Mouse (Mus musculus) liver, embryonic 16.5 days (tissue): ENCODE measurements around the gene Pcca. TPM values are rescaled to one million over a fixed set of nuclear protein-coding genes. Genes with fewer than 3 reads are reported as not detected.

Source experiments
- ATAC-seq: fragments of 200-750 bp; cut with Nextera tagmentation; 2 replicates; pipeline ENCODE4 v1.8.0; 2017; ENCODE audit warnings: low read depth, mild to moderate bottlenecking, moderate number of reproducible peaks, moderate library complexity
- H3K27ac ChIP-seq: fragments of 300-500 bp; sonication (generic); 2 replicates; pipeline ENCODE4 v1.5.1; 2014; ENCODE audit warnings: mild to moderate bottlenecking, low read length
- H3K27me3 ChIP-seq: fragments of 300-500 bp; sonication (generic); 2 replicates; pipeline ENCODE4 v1.6.1; 2014; ENCODE audit warnings: low read depth, low read length, mixed read lengths; ENCODE audit not compliant: control insufficient read depth, insufficient read depth
- H3K36me3 ChIP-seq: fragments of 300-500 bp; sonication (generic); 2 replicates; pipeline ENCODE4 v1.6.1; 2014; ENCODE audit warnings: mild to moderate bottlenecking; ENCODE audit not compliant: control insufficient read depth, insufficient read depth
- H3K4me1 ChIP-seq: fragments of 300-500 bp; sonication (generic); 2 replicates; pipeline ENCODE4 v1.6.1; 2014; ENCODE audit warnings: low read depth, low read length, mixed read lengths; ENCODE audit not compliant: control insufficient read depth
- H3K4me2 ChIP-seq: fragments of 300-500 bp; sonication (generic); 2 replicates; pipeline ENCODE4 v1.6.1; 2014; ENCODE audit warnings: low read depth, low read length, mixed read lengths
- H3K4me3 ChIP-seq: fragments of 300-500 bp; sonication (generic); 2 replicates; pipeline ENCODE4 v1.5.1; 2014; ENCODE audit warnings: low read depth, mild to moderate bottlenecking, low read length
- H3K9ac ChIP-seq: fragments of 300-500 bp; sonication (generic); 2 replicates; pipeline ENCODE4 v1.6.1; 2014; ENCODE audit warnings: low read depth, low read length
- H3K9me3 ChIP-seq: fragments of 300-500 bp; sonication (generic); replicated peaks from 2 replicates; pipeline ENCODE4 v1.6.1; 2016; ENCODE audit warnings: low read length; ENCODE audit not compliant: control insufficient read depth
- WGBS: fragments of 180-500 bp; shearing (Covaris S2); extraction: QIAGEN DNeasy Blood & Tissue Kit; methylation state at CpG from one replicate; pipeline ENCODE4 v1.1.7; 2014; ENCODE audit not compliant: insufficient replicate concordance; 5-methylcytosine and 5-hydroxymethylcytosine counted together
- polyA plus RNA-seq: library from polyadenylated mRNA; unstranded; fragments of >200 nt; fragmentation: Nextera tagmentation; extraction: Ambion mirVana; gene quantifications from 2 replicates; pipeline ENCODE4 v1.2.1, GENCODE M21; 2015

Pcca gene
- polyA plus RNA-seq, 1 experiment from 2014 or later = 17.7 TPM

- ATAC-seq = no peak
Observed at GRCm38 (mm10) chr14:122760803-122761202, 226.7 kb downstream of the Pcca start.

DNA sequence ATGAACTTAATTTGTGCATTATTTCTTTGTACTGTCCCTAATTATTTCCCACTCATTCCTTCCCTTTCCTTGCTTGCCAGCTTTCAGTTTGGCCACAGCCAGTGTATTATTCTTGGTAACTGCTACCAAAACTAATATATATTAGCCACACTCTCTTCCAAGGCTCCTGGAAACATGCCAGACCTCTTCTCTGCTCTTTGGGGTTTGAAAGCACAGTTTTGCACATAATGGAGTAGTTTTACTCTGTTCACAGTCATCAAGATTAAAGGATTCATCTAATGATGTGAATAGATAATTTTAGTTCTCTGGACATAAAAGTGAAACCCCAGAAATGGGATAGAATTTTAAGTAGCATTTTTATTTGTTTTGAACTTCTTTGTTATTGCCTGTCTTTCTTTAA is 228.5 kb downstream of the Pcca start:
- no peak overlapping the region for H3K27ac ChIP-seq
- no peaks in the 10 kb centered on the region; the same call in 1 of the 2 replicates for H3K4me1 ChIP-seq
- no peaks in the 10 kb centered on the region for H3K36me3 ChIP-seq
- ATAC-seq = no peak
- H3K27me3 ChIP-seq = no peaks in the 10 kb centered on the region
- no peak overlapping the region for H3K4me2 ChIP-seq
- no peaks in the 10 kb centered on the region for H3K9me3 ChIP-seq
- no peak overlapping the region for H3K4me3 ChIP-seq
- H3K9ac ChIP-seq = no peak overlapping the region

More at GRCm38 (mm10) chr14:122760803-122761202, 226.7 kb downstream of the Pcca start:
- no peak overlapping the region for H3K27ac ChIP-seq
- H3K9ac ChIP-seq = no peak overlapping the region
- H3K4me1 ChIP-seq = no peaks in the 10 kb centered on the region
- no peaks in the 10 kb centered on the region for H3K9me3 ChIP-seq
- no peak overlapping the region for H3K4me2 ChIP-seq
- H3K27me3 ChIP-seq = no peaks in the 10 kb centered on the region
- H3K36me3 ChIP-seq = no peaks in the 10 kb centered on the region
- no peak overlapping the region for H3K4me3 ChIP-seq

DNA sequence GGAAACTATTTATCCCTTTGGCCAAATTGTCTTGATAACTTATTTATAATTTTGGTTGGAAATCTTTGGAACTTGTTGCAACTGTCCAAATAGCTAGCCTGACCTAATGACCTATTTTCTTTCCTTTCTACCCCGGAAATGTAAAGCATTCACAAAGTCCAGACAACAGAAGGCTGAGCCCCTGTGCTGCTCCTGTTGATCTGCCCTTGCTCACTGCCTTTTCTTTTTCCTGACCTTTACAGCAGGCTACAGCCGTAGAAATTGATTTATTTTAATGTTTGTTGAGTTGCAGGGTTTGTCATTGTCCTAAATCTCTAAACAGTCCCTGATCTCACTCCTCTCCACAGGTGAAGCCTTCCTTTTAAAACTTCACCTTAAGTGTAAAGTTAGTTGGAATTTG is 231.8 kb downstream of the Pcca start:
- H3K36me3 ChIP-seq = no peaks in the 10 kb centered on the region
- no peaks in the 10 kb centered on the region for H3K9me3 ChIP-seq
- H3K9ac ChIP-seq = no peak overlapping the region
- H3K4me2 ChIP-seq = no peak overlapping the region
- no peak for ATAC-seq
- 24% methylated on average over 2 of the region's 2 CpGs for WGBS
- no peaks in the 10 kb centered on the region for H3K27me3 ChIP-seq
- H3K4me3 ChIP-seq = no peak overlapping the region
- H3K27ac ChIP-seq = no peak overlapping the region
- H3K4me1 ChIP-seq = no peaks in the 10 kb centered on the region; the same call in 1 of the 2 replicates

- Histone ChIP-seq H3K36me3 (no peaks in the 10 kb centered on the region), H3K4me1 (no peaks in the 10 kb centered on the region; the same call in 1 of the 2 replicates), H3K9ac (no peak overlapping the region), H3K4me2 (no peak overlapping the region), H3K4me3 (no peak overlapping the region), H3K9me3 (no peaks in the 10 kb centered on the region), H3K27me3 (no peaks in the 10 kb centered on the region), H3K27ac (no peak overlapping the region)
- 50% methylated on average over 5 of the region's 5 CpGs for WGBS
- no peak for ATAC-seq
Observed at GRCm38 (mm10) chr14:122766448-122766847, 232.3 kb downstream of the Pcca start.

DNA sequence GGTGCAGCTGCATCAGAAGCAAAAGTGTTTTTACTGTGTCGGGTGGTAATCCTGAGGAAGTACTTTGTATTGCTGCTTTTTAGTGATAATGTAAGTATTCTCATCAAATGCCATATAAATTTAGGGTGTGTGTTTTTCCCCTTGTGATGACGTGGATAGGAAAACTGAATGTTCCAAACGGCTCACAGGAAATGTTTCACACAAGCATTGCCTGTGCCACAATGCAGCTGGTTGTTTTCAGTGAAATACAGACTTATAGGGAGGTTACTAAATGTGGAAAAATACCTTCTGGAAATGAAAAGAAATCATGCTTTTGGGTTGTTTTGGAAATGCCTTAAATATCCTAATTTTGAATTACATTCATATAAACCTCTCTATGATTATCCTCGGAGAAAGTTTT is 250.6 kb downstream of the Pcca start:
- H3K9me3 ChIP-seq = no peaks in the 10 kb centered on the region
- no peak overlapping the region for H3K4me2 ChIP-seq
- no peaks in the 10 kb centered on the region for H3K27me3 ChIP-seq
- H3K27ac ChIP-seq = no peak overlapping the region
- no peaks in the 10 kb centered on the region for H3K36me3 ChIP-seq
- 38% methylated on average over 4 of the region's 4 CpGs for WGBS
- no peak overlapping the region for H3K4me3 ChIP-seq
- H3K9ac ChIP-seq = no peak overlapping the region
- no peaks in the 10 kb centered on the region for H3K4me1 ChIP-seq
- ATAC-seq = no peak

GRCm38 (mm10) chr14:122788199-122788598 is 254.1 kb downstream of the Pcca start:
- H3K36me3 ChIP-seq = no peaks in the 10 kb centered on the region
- no peak overlapping the region for H3K9ac ChIP-seq
- no peak for ATAC-seq
- no peak overlapping the region for H3K27ac ChIP-seq
- WGBS = 13% methylated on average over 2 of the region's 2 CpGs
- no peak overlapping the region for H3K4me2 ChIP-seq
- H3K4me1 ChIP-seq = no peaks in the 10 kb centered on the region
- H3K9me3 ChIP-seq = no peaks in the 10 kb centered on the region
- H3K4me3 ChIP-seq = no peak overlapping the region
- no peaks in the 10 kb centered on the region for H3K27me3 ChIP-seq

DNA sequence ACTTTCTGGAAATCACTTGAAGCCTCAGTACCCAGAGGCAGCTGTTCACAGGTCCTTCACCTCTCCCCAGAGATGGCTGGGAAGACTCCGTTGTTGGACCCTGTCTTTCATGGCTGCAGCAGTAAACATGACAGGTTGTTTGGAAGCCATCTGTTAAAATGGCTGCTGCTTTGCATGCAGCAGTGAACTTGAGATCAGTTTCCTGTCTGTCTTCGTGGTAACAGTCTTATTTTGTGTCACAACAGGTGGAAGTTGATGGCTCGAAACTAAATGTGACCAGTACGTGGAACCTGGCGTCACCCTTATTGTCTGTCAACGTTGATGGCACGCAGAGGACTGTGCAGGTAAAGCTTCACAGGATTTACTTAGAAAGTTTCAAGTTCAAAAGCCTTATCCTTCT is 256.0 kb downstream of the Pcca start:
- Histone ChIP-seq H3K27ac (no peak overlapping the region), H3K36me3 (no peaks in the 10 kb centered on the region), H3K4me1 (no peaks in the 10 kb centered on the region), H3K9me3 (no peaks in the 10 kb centered on the region), H3K4me2 (no peak overlapping the region), H3K9ac (no peak overlapping the region), H3K4me3 (no peak overlapping the region), H3K27me3 (no peaks in the 10 kb centered on the region)
- WGBS = 61% methylated on average over 7 of the region's 7 CpGs
- no peak for ATAC-seq

- Histone ChIP-seq H3K4me2 (no peak overlapping the region), H3K9me3 (no peaks in the 10 kb centered on the region), H3K9ac (no peak overlapping the region), H3K27ac (no peak overlapping the region), H3K27me3 (no peaks in the 10 kb centered on the region), H3K36me3 (no peaks in the 10 kb centered on the region), H3K4me3 (no peak overlapping the region), H3K4me1 (no peaks in the 10 kb centered on the region)
- ATAC-seq = no peak
- WGBS = 57% methylated on average over 4 of the region's 4 CpGs
Observed at GRCm38 (mm10) chr14:122793368-122793767, 259.2 kb downstream of the Pcca start.

DNA sequence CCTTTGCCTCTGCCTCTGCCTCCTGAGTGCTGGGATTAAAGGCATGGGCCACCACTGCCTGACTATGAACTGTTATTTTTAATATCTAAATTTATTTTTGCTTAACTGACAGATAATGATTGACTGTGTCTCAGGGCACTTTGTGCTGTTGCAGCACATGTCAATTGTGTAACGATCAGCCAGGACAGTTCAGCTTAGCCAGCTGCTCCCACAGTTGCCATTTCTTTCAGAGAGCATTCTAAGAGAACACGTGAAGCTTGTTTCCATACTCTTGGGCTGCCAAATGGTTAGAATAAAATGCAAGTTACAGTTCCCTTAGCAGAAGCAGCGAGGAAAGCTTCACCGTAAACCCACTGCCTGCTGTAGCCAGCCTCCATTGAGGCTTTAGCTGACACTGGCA is 266.2 kb downstream of the Pcca start:
- Histone ChIP-seq H3K4me2 (no peak overlapping the region), H3K27me3 (no peaks in the 10 kb centered on the region), H3K36me3 (no peaks in the 10 kb centered on the region), H3K27ac (no peak overlapping the region), H3K4me3 (no peak overlapping the region), H3K9me3 (no peaks in the 10 kb centered on the region), H3K9ac (no peak overlapping the region), H3K4me1 (no peaks in the 10 kb centered on the region)
- no peak for ATAC-seq
- WGBS = 69% methylated on average over 4 of the region's 4 CpGs

DNA sequence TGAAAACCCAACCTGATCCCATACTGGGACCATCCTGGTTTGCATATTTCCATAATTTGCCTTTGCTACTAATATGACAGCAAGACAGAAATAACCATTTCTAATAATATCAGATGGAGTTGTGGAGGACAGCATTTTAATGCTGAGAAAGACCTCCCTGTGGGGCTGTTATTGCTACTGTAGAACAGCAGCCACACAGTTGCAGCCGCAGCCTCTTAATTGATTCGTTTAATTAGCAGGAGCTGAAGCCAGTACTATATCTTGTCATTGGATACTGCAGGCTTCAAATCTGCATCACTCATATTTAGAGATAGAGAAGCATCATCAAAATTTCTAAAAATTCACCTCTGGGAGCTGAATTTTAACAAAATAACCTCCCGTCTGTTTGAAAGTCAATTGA is 286.9 kb downstream of the Pcca start:
- no peak for ATAC-seq
- no peaks in the 10 kb centered on the region for H3K9me3 ChIP-seq
- H3K27me3 ChIP-seq = no peaks in the 10 kb centered on the region
- H3K4me3 ChIP-seq = no peak overlapping the region
- 69% methylated on average over 3 of the region's 3 CpGs for WGBS
- no peak overlapping the region for H3K27ac ChIP-seq
- H3K4me2 ChIP-seq = no peak overlapping the region
- H3K36me3 ChIP-seq = no peaks in the 10 kb centered on the region
- no peaks in the 10 kb centered on the region for H3K4me1 ChIP-seq
- H3K9ac ChIP-seq = no peak overlapping the region
